Mouse (Mus musculus): ENCODE data around the gene Pcsk4.
"Not testable (repeated sequence)": the region's sequence is repeated elsewhere in the genome, so short reads cannot be mapped to it uniquely, and the experiment has no call there.

Gene Pcsk4

GRCm38 (mm10) chr10:80348244-80348781 is 19.0 kb upstream of the Pcsk4 start, which contains the start of gene Adamtsl5:
Adamtsl5 (minus strand) TSS chr10:80348412.
- no peak for DNase-seq (ENCODE audit: low spot score)

- DNase-seq (ENCODE audit: low spot score) = no peak
Measured at GRCm38 (mm10) chr10:80347514-80347967, 18.2 kb upstream of the Pcsk4 start.

DNA sequence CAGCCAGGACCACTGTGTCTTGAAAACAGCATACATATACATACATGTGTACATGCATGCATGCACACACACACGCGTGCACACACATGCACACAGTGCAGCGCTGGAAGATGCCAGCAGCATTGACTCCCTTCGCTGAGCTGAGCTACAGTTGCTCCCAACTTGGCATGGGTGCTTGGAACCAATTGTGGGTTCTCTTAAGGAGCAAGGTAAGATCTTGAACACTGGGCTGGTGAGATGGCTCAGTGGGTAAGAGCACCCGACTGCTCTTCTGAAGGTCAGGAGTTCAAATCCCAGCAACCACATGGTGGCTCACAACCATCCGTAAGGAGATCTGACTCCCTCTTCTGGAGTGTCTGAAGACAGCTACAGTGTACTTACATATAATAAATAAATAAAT is 16.6 kb upstream of the Pcsk4 start:
- DNase-seq (ENCODE audit: low spot score) = not testable (repeated sequence)

DNA sequence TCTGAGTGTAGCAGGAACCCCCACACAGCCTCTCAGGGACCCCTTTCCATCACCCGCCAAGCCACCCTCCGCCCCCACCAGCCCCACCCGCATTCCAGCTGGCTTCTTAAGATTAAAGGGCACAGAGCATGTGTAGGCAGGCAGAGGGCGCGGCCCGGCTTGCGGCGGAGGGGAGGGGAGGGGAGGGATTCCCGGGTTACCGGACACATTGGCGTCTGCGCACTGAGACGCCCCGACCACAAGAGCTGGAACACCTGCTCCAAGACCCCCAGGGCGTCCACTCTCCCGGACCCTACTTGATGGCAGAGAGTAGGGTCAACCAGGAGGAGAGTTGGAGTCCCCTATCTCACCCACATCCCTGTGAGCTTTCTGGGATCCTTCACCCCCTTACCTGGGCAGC is 15.8 kb upstream of the Pcsk4 start:
- DNase-seq (ENCODE audit: low spot score) = no peak

GRCm38 (mm10) chr10:80344131-80344661 is 14.9 kb upstream of the Pcsk4 start:
- DNase-seq (ENCODE audit: low spot score) = no peak

- DNase-seq (ENCODE audit: low spot score) = no peak
Measured at GRCm38 (mm10) chr10:80343425-80343895, 14.2 kb upstream of the Pcsk4 start.

DNA sequence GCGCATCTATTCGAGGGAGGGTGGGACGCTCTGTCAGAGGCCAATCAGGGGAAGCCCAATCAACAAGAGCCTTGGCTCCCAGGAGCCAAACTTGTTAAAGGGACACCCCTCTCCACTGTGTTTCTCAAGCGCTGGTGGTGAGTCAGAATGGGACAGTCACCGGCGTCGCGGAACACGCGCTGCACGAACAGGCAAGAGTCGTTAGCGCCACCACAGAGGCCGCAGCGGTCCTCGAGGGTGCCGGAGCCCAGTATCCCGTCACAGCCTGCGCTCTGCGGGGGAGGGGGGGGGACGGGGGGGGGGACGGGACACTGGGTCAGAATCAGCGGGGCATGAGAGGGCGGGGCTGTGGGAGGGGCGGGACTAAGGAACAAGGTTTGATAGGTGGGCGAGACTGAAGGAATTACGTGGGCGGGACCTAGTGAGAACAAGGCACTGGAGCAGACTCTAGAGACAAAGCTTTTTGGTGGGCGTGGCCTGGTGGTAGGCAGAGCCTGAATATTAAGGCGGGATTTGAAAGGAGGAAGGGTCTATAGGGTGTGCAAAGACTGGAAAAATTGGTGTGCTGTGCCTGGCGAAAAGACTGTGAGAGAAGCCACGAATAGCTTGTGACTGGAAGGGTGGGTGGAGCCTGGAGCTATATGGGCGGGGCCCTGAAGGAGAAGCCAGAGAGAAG is 13.6 kb upstream of the Pcsk4 start:
- no peak for DNase-seq (ENCODE audit: low spot score)

DNA sequence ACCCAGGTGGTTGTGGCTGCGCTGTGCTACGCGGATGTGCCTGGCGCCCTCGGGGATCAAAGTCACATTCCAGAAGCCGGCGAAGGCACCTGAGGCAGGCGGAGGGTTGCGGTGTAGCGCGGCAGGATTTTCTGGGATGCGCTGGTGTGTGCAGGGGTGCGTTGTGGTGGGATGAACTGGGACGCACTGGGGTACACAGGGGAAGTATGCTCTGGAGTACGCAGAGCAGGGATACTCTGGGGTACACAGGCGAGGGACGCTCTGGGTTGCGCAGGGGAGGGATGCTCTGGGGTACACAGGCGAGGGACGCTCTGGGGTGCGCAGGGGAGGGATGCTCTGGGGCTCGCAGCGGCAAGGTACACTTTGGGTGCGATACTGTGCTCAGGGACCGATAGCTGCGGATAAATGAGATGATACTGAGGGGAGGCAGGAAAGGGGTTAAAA is 13.0 kb upstream of the Pcsk4 start:
- no peak for DNase-seq (ENCODE audit: low spot score)

DNA sequence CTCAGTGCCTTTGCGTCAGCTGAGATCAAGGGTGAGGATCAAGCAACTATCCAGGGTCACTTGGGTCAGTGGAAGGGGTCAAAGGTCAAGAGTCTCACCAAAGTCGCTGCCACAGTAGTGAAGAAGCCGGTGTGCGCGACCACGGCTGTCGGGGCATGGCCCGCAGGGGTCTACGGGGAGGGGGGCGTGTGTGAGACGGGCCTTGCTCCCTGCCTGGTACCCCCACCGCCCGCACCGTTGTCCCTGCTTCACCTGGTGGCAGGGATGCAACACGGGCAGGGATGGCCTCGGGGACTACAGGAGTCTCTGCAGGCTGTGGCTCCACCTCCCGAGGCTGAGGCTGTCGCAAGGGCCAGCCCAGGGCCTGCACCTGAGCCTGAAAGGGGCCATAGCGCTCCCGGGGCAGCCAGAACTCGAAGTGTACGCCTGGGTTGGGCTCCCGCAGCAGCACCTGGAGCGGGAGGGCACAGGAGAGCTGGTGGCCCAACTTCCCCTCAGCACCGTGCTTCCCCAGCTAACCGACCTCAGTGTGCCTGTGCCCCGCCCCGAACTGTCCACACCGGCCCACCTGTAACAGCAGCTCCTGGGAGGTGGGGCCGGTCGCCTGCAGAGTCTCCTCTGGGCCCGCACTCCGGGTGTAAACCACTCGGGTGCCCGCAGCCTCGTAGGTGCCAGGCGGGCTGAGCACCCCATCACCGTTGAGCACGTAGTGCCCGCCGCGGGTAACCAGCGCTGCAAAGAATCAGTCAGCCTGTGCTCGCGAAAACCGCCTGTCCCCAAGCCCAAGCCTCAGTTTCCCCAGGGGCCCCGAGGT is 12.4 kb upstream of the Pcsk4 start:
- DNase-seq (ENCODE audit: low spot score) = no peak

DNA sequence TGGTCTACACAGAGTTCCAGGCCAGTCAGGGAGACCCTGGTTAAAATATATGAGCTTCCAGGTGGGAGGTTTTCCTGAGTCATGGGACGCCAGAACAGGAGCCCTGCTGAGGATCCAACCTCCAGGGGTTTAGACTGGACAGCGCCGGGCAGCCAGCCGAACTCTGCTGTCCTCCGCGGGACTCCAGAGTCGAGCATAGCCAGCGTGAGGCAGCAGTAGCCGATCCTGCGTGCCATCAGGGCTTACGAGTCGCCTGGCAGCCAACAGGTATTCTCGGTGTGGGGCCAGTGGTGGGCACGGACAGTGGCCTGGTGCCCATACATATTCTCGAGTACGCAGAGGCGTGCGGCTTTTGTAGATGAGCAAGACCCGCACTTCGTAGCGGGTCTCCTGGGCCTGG is 11.7 kb upstream of the Pcsk4 start:
- no peak for DNase-seq (ENCODE audit: low spot score)

DNA sequence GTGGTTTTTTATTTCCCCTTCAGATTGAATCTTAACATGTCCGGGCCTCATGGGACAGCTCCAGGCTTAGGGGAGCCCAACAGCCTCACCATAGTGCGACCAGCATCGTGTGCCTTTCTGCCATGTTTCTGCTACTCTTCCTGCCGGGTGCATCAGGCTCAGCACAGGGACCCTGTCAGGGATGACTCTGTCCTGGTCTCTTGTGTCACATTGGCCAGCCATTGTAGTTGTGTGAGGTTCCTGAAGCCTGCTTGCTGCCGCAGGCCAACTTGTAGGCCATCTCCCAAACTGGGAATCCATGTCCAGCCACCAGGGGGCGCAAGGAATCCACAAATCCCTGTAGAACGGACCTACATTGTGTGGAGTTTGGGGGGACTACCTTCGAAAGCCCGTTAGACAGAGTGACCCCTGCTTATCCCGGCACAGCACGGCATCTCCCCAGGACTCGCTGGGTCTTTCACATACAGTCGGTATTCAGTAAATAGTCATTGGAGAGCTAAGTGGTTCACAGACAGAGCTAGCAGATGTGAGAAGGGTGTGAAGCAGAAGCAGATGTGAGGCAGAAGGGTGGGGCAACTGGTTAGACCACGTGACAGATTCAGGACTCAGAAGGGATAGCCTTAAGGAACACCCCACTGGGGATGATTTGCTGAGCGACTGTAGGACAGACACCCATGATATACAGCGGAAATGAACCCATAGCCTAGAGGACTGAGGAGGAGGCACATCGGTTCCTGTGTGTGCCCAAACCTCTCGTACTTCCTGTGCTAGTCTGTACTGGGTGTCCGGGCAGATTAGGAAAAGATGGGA is 10.8 kb upstream of the Pcsk4 start:
- peak; percentile 64 for DNase-seq (ENCODE audit: low spot score)

DNA sequence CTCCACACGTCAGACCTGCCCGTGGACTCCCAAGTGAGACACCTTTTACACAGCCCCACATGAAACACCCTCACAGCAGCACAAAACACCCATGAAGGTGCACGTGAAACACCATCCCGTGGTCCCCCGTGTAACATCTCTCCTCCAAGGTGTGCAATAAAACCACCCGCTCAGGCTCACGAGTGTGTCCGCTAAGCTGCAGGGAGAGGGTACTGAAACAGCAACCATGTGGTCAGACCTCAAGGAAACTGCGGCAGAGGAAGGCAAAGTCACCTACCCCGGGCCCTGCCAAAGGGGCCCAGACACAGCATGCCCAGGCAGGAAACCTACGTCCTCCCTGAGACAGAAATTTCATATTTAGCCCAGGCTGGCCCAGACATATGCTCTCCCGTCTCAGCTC is 7.0 kb upstream of the Pcsk4 start:
- DNase-seq (ENCODE audit: low spot score) = no peak

DNA sequence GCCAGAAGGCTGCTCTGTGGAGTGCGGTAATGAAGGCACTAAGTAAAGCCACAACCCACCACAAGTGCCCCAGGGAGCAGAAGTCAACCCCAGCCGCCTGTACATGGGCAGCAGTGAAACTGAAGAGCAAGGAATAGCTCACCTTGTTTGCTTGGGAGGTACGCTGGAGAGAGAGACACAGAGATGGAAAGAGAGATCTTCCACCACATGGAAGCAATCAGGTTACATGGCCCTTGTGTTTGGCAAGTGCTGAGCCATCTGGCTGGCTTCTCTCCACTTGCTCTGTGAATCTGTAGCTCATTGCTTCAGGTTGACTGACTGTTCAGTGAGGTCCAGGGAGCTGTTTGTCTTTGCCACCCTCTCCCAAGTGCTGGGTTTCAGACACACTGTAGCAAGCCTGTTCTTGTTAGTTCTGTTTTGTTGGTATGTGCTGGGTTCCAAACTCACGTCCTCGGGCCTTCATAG is 3.3 kb upstream of the Pcsk4 start:
- DNase-seq (ENCODE audit: low spot score) = no peak

DNA sequence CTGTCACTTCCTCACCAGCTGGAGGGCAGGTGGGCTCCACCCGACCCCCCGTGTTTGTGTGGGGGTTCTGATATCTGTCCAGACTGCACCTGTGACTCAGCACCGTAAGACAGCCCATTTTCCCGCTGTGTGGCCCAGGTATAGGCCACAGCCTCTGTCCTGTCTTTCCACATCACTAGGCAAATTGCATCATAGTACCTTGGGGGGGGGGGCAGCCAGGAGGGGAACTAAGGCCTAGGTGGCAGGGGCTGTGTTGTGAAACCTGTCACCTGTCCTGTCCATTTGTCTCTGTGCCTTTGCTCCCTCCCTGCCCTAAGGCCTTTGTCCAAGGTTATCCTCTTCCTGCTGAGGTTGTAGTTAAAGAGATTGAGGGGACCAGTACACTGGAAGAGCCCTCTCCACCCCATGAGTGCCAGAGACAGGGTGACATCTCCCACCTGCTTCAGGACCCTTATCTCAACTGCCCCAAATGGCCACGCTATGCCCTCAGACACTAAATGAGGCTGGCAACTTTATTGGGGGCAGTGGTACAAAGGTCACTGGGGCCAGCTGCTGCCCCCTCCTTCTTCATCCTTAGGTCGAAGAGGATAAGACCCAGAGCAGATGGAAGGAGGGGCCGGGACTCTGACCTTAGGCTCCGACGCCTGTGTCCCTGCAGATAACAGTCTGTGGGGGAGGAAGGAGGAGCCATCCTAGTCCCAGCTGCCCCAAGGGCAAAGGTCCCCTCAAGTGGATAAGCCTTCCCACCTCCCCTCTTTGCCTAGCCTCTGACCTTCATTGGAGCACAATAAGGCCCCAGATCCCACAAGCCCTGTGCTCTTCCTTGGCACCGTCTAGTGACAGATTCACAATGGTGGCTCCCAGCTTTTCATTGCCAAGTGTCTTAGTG is 2.6 kb upstream of the Pcsk4 start:
- DNase-seq (ENCODE audit: low spot score) = no peak

- DNase-seq (ENCODE audit: low spot score) = no peak
Measured at GRCm38 (mm10) chr10:80330888-80331287, 1.6 kb upstream of the Pcsk4 start.

DNA sequence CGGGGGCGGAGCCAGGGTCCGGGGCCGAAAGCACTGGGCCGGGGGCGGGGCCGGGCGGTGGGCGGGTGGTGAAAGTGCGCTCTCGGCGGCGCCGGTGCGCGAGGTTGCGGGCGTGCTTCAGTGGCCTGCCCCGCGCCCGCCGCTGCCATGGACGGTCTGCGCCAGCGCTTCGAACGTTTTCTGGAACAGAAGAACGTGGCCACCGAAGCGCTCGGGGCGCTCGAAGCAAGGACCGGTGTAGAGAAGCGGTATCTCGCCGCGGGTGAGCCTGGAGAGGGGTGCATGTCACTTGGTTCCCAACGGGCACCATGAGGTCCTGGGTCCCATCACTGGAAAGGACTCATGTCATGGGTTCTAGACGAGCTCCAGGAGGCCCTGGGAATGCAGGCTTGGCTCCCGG is 786 bp upstream of the Pcsk4 start:
- DNase-seq (ENCODE audit: low spot score) = no peak

- DNase-seq (ENCODE audit: low spot score) = no peak
Measured at GRCm38 (mm10) chr10:80325045-80325444, 4.3 kb downstream of the Pcsk4 start.

DNA sequence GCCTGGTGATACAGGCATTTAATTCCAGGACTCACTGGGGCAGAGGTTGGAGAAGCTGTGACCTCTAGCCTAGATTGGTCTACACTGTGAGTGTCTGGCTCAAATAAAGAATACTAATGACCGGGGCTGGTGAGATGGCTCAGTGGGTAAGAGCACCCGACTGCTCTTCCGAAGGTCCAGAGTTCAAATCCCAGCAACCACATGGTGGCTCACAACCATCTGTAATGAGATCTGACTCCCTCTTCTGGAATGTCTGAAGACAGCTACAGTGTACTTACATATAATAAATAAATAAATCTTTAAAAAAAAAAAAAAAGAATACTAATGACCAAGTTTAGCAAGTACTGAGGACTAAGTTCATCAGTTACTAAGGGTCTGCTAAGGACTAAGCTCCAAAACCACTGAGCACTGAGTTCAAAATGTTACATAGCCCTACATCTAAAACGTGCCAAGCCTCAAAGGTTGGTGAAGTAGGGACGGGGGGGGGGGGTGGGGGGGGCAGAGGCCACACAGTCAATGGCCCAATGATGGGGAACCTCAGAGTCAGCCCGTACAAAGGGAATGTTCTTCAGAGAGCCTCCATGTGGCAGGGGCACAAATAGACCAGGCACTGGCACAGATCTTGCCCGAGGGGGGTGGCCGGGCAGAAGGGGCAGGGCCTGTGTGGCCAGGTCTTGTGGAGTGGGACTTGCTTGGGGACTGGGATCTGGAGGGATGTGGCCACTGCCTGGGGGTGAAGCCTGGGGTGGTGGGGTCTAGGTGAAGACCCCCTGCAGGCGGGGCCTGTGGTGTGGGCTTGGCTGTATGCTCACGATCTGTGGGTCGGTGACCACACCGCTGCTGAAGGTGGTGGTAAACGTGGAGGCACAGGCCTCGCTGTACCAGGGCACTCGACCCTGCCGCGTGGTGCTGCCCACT is 4.9 kb downstream of the Pcsk4 start:
- DNase-seq (ENCODE audit: low spot score) = no peak

DNA sequence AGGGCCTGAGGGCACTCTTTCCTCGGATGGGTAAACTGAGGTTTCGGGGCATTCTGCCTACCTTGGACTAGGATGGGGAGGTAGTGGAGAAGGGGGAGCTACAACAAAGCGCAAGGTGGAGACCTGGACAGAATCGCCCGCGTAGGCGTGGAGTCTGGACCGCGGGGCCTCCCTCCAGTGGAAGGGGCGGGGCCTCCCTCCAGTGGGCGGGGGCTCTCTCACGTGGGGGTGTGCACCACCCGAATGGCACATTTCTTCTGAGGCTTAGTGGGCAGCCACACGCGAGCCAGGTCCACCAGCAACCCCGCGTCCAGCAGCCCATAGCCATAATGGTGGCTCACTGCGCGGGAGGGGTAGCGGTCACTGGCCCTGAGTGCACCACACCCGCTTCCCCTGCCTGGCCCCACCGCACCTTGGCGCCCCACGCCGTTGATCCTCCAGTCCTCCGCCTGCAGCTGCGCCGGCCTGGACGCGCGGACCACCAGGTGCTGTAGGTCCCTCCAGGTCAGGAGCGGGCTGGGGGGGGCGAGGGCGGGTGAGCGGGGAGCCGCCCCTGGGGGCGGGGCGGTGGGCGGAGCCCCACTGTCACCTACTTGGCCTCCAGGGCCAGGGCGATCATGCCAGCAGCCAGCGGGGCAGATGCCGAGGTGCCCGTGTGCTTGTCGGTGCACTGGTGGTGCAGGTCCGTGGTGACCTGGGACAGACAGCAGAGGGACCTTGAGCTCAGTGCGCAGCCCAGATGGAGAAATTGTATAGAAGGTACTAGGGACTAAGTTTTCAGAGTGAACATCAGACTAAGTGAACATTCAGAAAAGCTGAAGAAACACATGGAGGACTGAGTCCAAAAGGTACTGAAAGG is 5.8 kb downstream of the Pcsk4 start:
- DNase-seq (ENCODE audit: low spot score) = no peak

All from urinary bladder, postnatal 10 days (tissue).